Mouse (Mus musculus) forebrain, embryonic 16.5 days (tissue): ENCODE results near the gene Mvd. TPM values are rescaled to one million over a fixed set of nuclear protein-coding genes. Genes with fewer than 3 reads are reported as not detected.

Experiments
- ATAC-seq: fragments of 200-750 bp; cut with Nextera tagmentation; 2 replicates; pipeline ENCODE4 v1.8.0; 2017; ENCODE audit warnings: mild to moderate bottlenecking, moderate library complexity
- H3K27ac ChIP-seq: fragments of 300-500 bp; sonication (generic); 2 replicates; pipeline ENCODE4 v1.5.1; 2014; ENCODE audit warnings: low read length, control low read depth
- H3K27me3 ChIP-seq: fragments of 300-500 bp; sonication (generic); replicated peaks from 2 replicates; pipeline ENCODE4 v1.6.1; 2014; ENCODE audit warnings: low read length; ENCODE audit not compliant: control insufficient read depth, insufficient read depth
- H3K36me3 ChIP-seq: fragments of 300-500 bp; sonication (generic); 2 replicates; pipeline ENCODE4 v1.6.1; 2014; ENCODE audit not compliant: control insufficient read depth, insufficient read depth
- H3K4me1 ChIP-seq: fragments of 300-500 bp; sonication (generic); replicated peaks from 2 replicates; pipeline ENCODE4 v1.6.1; 2014; ENCODE audit warnings: low read length; ENCODE audit not compliant: control insufficient read depth, insufficient read depth
- H3K4me2 ChIP-seq: fragments of 300-500 bp; sonication (generic); 2 replicates; pipeline ENCODE4 v1.6.1; 2014; ENCODE audit warnings: mild to moderate bottlenecking, low read length, control low read depth
- H3K4me3 ChIP-seq: fragments of 300-500 bp; sonication (generic); replicated peaks from 2 replicates; pipeline ENCODE4 v1.5.1; 2014; ENCODE audit warnings: mild to moderate bottlenecking, low read length, control low read depth
- H3K9ac ChIP-seq: fragments of 300-500 bp; sonication (generic); replicated peaks from 2 replicates; pipeline ENCODE4 v1.6.1; 2014; ENCODE audit warnings: low read depth, low read length, control low read depth
- H3K9me3 ChIP-seq: fragments of 300-500 bp; sonication (generic); 2 replicates; pipeline ENCODE4 v1.6.1; 2016; ENCODE audit warnings: low read length; ENCODE audit not compliant: control insufficient read depth
- WGBS: fragments of 180-500 bp; shearing (Covaris S2); extraction: QIAGEN DNeasy Blood & Tissue Kit; methylation state at CpG from one replicate; pipeline ENCODE4 v1.1.7; 2014; 5-methylcytosine and 5-hydroxymethylcytosine counted together
- polyA plus RNA-seq: library from polyadenylated mRNA; unstranded; fragments of >200 nt; fragmentation: Nextera tagmentation; extraction: Ambion mirVana; gene quantifications from 2 replicates; pipeline ENCODE4 v1.2.1, GENCODE M21; 2015

Gene Mvd
- polyA plus RNA-seq, 1 experiment from 2014 or later = 60.0 TPM

DNA sequence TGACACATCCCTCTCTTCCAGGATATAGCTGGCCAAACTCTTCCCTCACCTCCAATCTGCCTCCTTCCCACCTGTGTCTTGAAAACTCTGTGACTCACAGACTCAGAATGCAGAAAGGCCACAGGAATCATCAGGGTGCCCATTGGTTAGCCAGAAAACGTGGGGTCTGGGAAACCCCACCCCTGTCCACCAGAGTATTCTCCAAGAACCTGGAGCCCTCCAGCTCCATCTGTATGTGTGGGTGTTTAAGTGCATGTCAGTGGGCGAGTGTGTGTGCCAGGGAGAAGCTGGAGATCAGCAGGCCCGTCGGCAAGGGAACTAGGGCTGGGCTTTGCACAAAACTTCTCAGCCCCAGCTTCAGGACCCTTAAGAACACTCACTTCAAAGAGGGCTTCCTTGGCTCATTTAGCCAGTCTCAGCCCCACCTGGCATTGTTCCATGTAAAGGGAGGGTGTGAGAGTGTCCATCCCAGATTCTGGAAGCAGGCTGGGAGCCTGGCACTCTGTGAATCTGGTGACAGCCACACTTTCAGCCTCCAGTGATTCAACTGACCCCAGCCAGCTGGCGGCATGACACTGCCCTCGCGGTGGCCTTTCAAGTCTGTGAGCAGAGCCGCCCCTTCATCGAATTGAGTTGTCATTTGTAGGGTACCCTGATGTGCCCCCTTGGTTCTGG is 23.2 kb downstream of the Mvd start:
- Histone ChIP-seq H3K27me3 (no peaks in the 10 kb centered on the region), H3K4me3 (no peak overlapping the region), H3K9ac (no peak overlapping the region), H3K4me2 (no peak overlapping the region), H3K4me1 (no peaks in the 10 kb centered on the region), H3K36me3 (peaks cover 16% of the 10 kb centered on the region; the same call in 1 of the 2 replicates), H3K27ac (no peak overlapping the region), H3K9me3 (no peaks in the 10 kb centered on the region)
- no peak for ATAC-seq
- 58% methylated on average over 9 of the region's 9 CpGs for WGBS

DNA sequence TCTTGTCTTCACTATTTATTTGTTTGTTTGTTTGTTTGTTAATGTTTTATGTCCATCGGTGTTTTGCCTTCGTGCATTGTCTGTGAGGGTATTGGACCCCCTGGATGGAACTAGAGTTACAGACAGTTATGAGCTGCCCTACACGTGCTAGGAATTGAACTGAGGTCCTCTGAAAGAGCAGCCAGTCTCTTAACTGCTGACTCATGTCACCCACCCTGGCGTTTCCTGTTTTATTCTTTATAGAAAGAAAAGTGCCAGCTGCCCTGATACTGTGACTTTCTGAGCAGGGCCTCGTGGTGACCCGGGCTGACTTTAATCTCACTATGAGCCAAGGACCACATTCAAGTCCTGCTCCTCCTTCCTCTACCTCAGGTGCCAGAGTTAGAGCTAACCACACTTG is 27.7 kb downstream of the Mvd start:
- no peak for ATAC-seq
- Histone ChIP-seq H3K4me1 (no peaks in the 10 kb centered on the region), H3K9ac (no peak overlapping the region), H3K4me3 (no peak overlapping the region), H3K27ac (no peak overlapping the region), H3K36me3 (peaks cover 47% of the 10 kb centered on the region), H3K9me3 (no peaks in the 10 kb centered on the region), H3K27me3 (no peaks in the 10 kb centered on the region), H3K4me2 (no peak overlapping the region)
- WGBS = 95% methylated on average over 6 of the region's 6 CpGs

DNA sequence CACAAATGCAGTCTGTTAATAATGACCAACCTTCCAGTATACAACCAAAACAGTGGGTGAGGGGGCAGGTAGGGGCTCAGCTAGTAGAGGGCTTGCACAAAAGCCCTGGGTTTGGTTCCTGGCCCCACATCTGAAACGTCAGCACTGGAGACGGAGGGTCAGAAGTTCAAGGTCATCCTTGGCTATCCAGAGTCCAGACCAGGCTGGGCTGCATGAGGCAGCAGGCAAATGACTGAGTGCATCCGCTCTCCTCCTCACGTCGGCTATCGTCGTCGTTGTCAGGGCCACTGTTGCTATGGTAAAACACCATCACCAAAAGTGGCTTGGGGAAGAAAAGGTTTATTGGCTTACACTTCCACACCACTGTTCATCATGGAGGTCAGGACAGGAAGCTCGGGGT is 28.9 kb downstream of the Mvd start:
- peaks cover 59% of the 10 kb centered on the region for H3K36me3 ChIP-seq
- no peak for ATAC-seq
- H3K9ac ChIP-seq = no peak overlapping the region
- H3K27ac ChIP-seq = no peak overlapping the region
- H3K4me1 ChIP-seq = no peaks in the 10 kb centered on the region
- H3K9me3 ChIP-seq = no peaks in the 10 kb centered on the region
- no peaks in the 10 kb centered on the region for H3K27me3 ChIP-seq
- H3K4me3 ChIP-seq = no peak overlapping the region
- no peak overlapping the region for H3K4me2 ChIP-seq
- 87% methylated on average over 9 of the region's 9 CpGs for WGBS

DNA sequence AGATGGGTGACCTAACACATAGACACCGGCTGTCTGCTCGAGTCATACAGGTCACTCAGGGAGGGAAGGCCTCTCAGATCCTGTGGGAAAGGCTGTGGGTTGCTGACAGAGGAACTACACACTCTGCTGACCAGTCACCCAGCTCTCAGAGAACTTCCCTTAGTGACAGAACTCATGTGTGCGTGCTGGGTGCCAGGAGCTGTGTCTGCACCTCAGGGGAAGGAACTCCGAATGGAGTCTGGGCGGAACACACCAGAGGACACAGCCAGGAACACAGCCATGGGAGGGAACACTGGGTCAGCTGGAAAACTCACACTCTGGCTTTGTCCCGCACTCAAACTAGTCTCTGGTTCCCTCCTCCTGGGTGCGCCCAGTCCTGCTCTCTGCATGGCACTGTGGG is 35.5 kb downstream of the Mvd start:
- no peaks in the 10 kb centered on the region for H3K27me3 ChIP-seq
- H3K4me2 ChIP-seq = no peak overlapping the region
- H3K9ac ChIP-seq = no peak overlapping the region
- no peaks in the 10 kb centered on the region for H3K4me1 ChIP-seq
- no peak for ATAC-seq
- H3K9me3 ChIP-seq = no peaks in the 10 kb centered on the region
- H3K27ac ChIP-seq = no peak overlapping the region
- no peak overlapping the region for H3K4me3 ChIP-seq
- H3K36me3 ChIP-seq = peaks cover 62% of the 10 kb centered on the region
- WGBS = 94% methylated on average over 7 of the region's 7 CpGs

DNA sequence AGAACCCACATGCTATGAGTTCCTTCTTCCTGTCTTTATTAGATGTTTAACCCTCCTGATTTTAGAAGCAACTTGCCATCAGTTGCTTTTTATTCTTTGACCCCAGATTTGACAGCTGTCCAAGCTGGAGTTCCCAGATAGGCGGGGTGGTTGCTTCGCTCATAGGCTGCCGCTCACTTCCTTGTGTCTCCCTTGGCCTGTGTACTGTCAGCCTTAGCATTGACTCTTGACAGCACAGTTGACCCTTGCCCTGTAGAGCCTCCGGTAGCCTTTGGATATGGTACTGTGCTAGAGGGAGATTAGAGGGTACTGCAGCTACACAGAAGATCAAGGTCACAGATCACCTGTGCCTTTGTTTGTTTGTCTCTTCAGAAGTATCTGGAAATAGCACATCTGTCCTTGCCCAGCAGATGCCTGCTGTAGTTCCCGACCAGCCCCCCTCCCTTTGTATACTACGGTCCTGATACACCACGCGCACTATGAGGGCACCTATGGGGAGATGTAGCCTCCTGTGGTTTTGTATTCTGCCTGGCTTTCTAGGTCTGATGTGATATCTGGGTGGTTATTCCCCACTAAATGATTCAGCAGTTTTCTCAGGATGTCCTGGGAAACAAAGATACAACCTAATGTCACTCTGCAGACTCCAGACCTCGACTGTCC is 37.9 kb downstream of the Mvd start:
- peaks cover 62% of the 10 kb centered on the region for H3K36me3 ChIP-seq
- no peak for ATAC-seq
- no peak overlapping the region for H3K9ac ChIP-seq

DNA sequence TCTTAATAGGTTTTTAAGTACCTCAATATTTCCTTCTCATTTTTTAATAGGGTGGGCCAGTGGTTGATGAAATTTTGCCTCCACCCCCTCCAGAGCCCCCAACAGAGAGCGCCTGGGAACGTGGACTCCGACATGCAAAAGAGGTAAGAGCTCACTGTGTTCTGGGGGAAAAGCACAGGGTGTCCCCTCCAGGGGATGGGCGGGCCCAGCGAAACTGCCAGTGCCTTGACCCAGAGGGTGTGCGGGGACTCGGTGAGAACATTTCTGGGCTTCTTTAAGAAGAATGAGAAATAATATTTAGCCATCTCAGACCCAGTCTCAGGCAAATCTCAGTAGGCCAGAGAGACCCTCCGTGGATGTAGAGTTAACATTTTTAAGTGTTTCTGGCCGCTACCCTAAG is 45.0 kb downstream of the Mvd start:
- Histone ChIP-seq H3K27ac (no peak overlapping the region), H3K4me1 (no peaks in the 10 kb centered on the region), H3K27me3 (no peaks in the 10 kb centered on the region), H3K9ac (no peak overlapping the region), H3K4me3 (no peak overlapping the region), H3K9me3 (no peaks in the 10 kb centered on the region), H3K4me2 (no peak overlapping the region), H3K36me3 (peaks cover 31% of the 10 kb centered on the region)
- WGBS = 95% methylated on average over 9 of the region's 9 CpGs
- ATAC-seq = no peak

More for the DNA sequence above, 37.9 kb downstream of the Mvd start:
- H3K9me3 ChIP-seq = no peaks in the 10 kb centered on the region
- H3K4me1 ChIP-seq = no peaks in the 10 kb centered on the region
- no peak overlapping the region for H3K4me2 ChIP-seq
- H3K27ac ChIP-seq = no peak overlapping the region
- no peak overlapping the region for H3K4me3 ChIP-seq
- no peaks in the 10 kb centered on the region for H3K27me3 ChIP-seq
- WGBS = 92% methylated on average over 9 of the region's 9 CpGs

DNA sequence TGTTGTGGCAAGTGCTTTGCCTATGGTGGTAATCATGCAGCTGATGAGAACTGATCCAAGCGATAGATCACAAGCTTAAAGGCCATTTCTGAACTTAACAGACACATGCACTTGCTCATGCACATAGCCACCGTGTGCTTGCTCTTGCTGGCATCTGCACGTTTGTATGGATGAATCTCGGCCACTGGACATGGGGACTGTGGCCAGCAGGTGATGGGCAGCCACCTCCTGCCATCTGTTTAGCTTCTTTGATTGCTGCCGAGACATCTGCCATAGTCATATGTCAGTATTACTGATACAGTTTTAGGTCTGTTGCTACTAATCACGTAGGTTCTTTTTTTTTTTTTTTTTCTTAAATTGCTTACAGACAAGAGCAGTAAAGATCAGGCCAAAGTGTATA is 47.9 kb downstream of the Mvd start:
- WGBS = 81% methylated on average over 6 of the region's 6 CpGs
- H3K27me3 ChIP-seq = no peaks in the 10 kb centered on the region
- H3K9ac ChIP-seq = no peak overlapping the region
- H3K9me3 ChIP-seq = no peaks in the 10 kb centered on the region
- H3K4me1 ChIP-seq = no peaks in the 10 kb centered on the region
- H3K4me3 ChIP-seq = no peak overlapping the region
- no peak for ATAC-seq
- no peak overlapping the region for H3K4me2 ChIP-seq
- no peak overlapping the region for H3K27ac ChIP-seq
- peaks cover 18% of the 10 kb centered on the region for H3K36me3 ChIP-seq

DNA sequence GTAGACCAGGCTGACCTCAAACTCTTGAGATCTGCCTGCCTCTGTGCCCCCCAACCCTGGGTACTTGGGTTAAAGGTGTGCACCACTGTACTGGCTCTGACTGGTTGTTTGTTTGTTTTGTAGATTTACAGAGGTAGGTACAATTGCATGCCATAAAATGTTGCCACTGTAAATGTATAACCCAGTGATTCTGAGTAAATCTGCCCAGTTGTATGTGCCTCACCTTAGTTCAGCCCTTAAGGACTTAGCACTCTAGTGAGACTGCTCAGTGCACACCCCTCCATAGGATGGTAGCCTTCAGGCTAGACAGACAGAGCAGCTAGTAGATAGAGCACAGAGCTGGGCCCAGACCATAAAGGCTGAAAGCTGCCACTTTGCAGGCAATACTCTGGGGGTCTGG is 49.5 kb downstream of the Mvd start:
- Histone ChIP-seq H3K27ac (no peak overlapping the region), H3K9ac (no peak overlapping the region), H3K4me2 (no peak overlapping the region), H3K9me3 (no peaks in the 10 kb centered on the region), H3K36me3 (peaks cover 21% of the 10 kb centered on the region), H3K4me3 (no peak overlapping the region), H3K27me3 (no peaks in the 10 kb centered on the region), H3K4me1 (no peaks in the 10 kb centered on the region)
- no peak for ATAC-seq

DNA sequence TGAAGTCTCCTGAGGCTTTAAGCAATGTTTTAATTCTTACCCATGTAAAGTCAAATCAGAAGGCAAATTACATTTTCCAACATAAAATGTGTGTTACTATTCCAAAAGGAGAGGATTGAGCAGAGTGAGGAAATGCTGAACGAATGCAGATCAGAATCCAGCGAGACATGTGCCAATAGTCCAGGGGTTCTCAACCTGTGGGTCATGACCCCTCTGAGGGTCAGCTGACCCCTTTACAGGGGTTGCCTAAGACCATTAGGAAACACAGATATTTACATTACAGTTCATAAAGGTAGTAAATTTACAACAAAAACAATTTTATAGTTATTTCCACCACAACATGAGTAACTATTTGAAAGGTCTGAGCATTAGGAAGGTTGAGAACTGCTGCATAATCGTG is 52.5 kb downstream of the Mvd start:
- Histone ChIP-seq H3K27ac (no peak overlapping the region), H3K4me2 (no peak overlapping the region), H3K36me3 (peaks cover 29% of the 10 kb centered on the region), H3K9me3 (no peaks in the 10 kb centered on the region), H3K27me3 (no peaks in the 10 kb centered on the region), H3K9ac (no peak overlapping the region), H3K4me1 (no peaks in the 10 kb centered on the region), H3K4me3 (no peak overlapping the region)
- 91% methylated on average over 3 of the region's 3 CpGs for WGBS
- ATAC-seq = no peak
